Mouse (Mus musculus) T-helper 2 cell (primary cell): ENCODE results near the gene Slc2a9.
"Not testable (repeated sequence)": the region's sequence is repeated elsewhere in the genome, so short reads cannot be mapped to it uniquely, and the experiment has no call there.

Experiments used
- in situ Hi-C: fragments of 300-600 bp; cut with MboI, MseI; formaldehyde crosslinking; loops from one replicate; pipeline ENCODE4 v1.15.1; 2025; ENCODE audit warnings: high pct_unique_total_duplicates

The Slc2a9 gene

DNA sequence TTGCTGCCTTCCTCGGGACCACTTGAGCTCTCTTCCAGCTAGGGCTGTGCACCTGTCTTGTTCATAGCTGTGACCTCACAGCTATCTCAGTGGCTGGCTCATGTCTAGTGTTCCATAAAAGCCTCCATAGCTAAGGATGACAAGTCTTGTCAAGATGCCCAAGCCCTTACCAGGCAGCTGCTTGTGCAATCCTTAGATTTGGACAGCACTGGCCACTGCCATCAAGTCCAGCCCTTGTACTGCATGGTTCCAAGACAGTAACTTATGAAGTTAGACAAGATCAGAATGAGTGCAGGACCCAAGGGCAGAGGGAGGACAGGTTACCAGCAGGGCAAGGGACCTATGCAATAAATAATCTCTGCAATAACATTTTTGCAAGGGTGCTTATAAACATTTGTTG is 1.2 kb upstream of the Slc2a9 start:
- in situ Hi-C loops: no loop called here

DNA sequence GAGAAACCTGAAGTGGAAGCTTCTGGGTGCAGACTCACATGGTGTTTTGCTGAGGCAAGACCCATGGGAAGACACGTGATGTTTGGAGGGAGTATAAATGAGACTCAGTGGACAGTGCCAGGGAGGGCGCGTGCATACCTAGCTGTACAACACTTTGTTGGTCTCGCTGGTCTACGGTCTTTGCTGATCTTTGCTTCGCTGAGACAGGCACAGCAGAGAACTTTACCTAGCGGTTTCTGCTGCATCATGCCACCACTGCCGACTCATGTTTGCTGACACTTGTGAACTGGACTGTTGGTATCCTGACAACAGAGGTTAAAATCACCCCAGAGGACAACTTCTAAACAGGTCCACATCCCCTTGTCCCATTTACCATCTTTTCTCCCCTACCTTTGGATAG is 2.9 kb downstream of the Slc2a9 start:
- in situ Hi-C loops: no loop called here

DNA sequence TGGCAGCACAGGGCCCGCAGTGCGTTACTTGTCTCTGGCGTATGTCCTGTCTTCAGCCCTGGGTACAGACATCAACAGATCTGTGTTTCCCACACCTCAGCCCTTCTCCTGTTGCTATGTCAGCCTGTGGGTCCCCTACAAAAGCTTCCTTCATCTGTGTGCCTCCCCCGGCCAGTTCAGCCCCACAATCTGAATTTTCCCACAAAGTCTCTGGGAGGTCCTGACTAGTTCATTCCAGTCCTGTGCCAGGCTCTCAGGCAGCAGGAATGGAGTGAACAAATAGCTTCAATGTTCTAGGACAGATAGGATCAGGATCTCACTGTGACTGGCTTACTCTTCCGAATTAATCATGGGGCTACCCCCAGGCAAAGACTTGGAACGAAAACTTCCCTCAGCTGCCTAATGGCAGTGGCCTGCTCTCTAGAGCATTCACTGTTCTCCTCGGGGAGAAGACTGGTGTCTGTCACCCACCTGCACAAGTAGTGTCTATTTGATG is 3.6 kb downstream of the Slc2a9 start:
- in situ Hi-C loops: no loop called here

DNA sequence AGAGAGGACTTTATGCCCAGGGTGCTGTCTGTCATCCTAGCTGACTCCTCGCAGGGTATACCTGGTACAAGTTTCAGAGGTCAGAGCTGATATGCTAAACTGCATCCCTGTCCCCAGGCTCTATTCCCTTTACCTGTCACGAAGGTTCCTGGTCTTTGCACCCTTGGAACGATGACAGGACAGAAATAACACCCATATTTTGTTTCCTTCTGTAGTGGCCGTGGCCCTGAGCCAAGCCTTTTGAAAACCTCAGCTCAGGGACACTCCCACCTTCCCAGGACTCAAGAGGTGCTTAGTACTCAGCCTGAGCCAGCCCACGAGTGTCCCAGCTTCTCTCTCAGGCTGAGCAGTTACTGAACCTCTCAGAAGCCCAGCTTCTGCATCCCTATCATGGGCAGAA is 4.5 kb downstream of the Slc2a9 start:
- in situ Hi-C loops: no loop called here

DNA sequence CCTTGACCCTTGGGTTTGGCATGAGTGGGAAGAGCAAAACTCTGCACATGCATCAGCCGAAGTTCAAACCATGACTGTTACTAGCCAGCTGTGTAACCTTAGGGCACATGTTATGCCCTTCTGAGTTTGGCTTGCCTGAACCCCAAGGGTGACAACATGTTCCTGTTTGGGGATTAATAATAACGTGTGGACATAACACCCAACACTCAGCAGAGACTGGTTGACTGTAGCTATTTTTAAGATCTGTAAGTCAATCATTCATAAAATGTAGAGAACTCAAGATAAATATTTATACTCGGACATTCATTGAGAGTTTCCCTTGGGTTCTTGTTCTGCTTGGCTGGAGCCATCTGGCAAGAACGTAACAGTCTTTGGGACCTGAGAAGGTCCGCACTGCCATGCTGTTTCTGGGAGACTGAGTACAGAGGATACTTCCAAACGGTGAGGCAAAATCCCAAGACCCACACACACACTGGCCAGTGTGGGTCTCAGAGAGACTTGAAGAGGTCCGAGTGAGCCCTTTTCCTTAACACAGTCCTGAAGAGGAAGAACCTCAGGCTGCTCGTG is 6.4 kb downstream of the Slc2a9 start:
- in situ Hi-C loops: no loop called here

DNA sequence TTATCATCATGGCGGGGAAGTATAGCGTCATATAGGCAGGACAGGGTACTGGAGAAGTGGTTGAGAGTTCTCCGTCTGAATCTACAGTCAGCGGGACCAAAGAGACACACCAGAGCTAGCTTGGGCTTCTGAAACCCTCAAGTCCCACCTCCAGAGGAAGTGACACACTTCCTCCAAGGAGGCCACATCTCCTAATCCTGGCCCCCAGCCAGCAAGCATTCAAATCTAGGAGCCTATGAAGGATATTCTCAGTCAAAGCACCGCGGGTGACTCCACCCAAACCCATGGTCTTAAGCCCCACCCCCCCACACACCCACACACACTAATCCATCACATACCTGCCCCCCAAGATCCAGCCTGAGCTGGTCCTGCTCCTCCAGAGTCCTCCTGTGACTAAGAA is 9.1 kb downstream of the Slc2a9 start:
- in situ Hi-C loops: no loop called here

DNA sequence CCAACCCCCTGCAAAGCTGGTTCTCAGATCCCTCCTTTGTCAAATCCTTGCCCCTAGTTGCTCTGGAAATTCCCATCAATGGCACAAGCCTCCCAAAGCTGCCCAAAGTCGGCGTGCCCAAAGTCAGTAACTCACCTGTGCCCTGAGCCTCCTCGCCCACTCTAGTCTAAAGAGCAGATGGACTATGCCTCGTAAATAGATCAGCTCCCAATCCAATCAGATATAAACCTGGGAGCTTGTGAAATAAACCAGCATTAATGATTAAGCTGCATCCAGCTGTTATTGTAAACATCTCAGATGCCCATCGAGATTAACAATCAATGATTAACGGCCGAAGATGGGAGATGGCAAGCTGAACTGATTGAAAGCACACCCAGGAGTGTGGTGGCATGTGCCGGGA is 11.2 kb downstream of the Slc2a9 start:
- in situ Hi-C loops: no loop called here

DNA sequence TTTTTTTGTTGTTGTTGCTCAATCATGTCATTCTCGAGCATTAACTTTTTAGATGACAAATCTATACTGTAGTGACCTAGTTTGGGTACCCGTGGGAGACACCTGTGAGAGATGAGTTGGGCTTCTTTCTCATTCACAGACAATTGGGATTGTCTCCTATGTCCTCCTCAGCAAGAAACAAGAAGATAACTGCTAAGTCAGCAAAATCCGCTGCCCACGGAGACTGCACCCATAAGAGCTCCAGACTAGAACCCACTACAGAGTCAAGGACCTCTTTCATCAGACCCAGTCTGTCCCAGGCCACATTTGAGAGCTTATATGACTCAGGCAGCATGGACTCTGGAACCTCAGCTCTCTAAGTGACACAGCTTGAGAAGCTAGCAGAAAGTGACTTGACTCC is 13.2 kb downstream of the Slc2a9 start:
- in situ Hi-C loops: no loop called here

DNA sequence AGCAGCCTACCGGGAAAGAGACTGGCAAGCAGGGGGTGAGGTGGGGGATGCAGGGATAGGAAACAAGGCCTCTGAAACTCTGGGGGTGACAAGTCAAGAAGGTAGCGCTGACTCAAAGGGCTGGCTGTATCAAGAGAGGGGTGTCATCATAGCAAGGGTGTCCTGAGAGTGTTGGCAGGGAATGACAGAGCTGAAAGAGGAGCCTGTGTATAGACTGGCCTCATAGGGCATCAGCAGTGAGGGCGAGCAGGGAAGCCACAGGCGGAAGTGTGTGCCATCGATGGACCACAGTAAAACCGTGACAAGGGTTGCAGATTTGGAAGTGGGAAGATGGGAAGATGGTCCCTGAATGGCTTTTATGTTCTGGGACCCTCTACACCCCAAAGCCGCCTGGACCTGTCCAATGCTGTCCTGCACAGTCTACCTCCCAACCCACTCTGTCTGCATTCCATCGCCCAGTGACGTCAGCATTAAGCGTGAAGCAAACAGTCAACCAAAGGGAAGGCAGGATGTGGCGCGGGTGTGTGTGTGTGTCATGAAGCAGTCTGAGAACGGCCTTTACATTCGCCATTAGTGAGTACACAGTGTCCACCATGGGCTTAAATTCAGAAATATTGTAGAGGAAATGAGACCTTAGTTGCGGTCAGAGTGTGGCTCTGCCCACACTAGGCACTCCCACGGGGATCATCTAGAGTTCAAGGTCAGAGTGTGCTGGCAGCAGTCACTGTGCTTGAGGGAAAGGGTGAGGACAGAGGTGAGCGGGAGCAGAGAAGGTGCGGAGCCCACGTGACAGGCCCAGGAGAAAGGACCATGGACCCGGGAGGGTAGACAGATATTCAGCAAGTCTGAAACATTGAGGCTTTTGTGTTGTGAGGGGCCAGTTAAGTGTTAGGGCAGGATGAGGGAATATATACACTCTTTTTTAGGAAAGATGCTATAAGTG is 14.0 kb downstream of the Slc2a9 start:
- in situ Hi-C loops: no loop called here

DNA sequence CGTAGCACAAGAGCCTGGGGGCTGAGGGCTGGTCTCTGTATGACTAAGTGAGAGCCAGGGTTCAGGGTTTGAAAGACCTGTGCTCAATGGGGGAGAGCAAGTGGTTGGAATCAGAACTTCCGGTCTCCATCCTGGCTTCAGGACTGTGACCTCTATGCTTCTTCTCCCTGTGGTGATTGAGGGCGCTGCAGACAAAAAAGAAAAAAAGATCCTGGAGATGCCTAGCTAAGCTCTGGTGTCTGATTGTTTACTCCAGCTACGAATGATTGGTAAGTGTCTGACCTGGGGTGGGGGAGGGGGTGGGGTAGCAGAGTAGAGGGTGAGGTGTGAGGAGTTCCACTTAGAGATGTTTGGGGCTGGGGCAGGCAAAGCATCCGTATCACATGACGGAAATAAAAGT is 14.9 kb downstream of the Slc2a9 start:
- in situ Hi-C loops: no loop called here

DNA sequence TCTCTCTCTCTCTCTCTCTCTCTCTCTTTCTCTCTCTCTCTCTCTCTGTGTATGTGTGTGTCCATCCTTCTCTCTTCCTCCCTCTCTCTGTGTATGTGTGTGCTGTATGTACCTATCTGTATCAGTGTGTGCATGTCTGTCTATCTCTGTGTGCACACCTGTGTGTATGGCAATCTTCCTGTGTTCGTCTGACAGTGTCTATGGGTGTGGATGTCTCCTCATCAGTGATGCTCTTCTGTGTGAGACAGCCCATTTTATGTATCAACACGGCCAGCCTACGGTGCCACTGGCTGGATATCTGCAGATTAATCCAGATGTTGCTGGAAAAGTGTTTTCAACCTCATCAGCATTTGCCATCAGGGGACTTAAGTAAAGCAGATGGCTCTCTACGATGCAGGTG is 15.7 kb downstream of the Slc2a9 start:
- in situ Hi-C loops: no loop called here

DNA sequence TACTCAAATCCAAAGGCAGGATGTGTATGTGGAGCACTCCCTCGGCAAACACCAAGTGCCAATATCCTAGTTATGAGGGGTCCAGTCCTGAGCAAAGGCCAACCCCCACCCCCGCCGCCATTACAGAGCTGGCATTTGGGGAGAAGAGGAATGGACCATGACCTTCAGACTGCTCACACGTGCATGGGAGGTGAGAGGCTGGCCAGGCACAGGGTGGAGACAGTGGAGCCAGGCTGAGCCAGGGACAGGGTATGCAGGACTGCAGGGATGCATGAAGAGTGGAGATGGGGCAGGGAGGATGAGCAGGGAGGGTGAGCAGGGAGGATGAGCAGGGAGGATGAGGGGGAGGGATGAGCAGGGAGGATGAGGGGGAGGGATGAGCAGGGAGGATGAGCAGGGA is 17.0 kb downstream of the Slc2a9 start:
- in situ Hi-C loops: no loop called here

DNA sequence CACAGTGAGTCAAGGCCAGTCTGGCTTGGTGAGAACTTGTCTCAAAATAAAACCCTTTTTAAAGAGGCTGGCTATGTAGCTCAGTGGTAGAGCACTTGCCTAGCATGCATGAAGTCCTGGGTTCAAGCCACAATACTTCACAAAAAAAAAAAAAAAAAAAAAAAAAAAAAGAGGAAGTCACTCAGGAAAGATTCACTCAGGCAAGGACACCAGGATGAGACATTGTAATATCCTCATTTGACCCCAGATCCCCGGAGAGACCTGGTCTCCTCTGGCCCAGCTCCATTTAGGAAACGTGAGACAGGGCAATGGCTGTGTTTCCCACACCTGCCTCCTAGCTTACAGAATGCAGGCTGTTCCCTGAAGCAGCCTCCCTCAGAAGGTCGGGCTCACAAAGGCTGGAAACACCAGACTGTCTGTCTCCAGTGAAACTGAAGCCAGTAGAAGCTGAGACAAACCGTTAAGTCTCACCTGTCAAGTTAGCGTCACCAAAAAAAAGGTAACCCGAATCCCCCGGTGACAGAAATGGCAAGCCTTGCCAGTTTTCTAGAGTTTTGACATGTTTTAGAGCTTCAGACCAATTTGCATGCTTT is 19.3 kb downstream of the Slc2a9 start:
- in situ Hi-C loops: no loop called here

DNA sequence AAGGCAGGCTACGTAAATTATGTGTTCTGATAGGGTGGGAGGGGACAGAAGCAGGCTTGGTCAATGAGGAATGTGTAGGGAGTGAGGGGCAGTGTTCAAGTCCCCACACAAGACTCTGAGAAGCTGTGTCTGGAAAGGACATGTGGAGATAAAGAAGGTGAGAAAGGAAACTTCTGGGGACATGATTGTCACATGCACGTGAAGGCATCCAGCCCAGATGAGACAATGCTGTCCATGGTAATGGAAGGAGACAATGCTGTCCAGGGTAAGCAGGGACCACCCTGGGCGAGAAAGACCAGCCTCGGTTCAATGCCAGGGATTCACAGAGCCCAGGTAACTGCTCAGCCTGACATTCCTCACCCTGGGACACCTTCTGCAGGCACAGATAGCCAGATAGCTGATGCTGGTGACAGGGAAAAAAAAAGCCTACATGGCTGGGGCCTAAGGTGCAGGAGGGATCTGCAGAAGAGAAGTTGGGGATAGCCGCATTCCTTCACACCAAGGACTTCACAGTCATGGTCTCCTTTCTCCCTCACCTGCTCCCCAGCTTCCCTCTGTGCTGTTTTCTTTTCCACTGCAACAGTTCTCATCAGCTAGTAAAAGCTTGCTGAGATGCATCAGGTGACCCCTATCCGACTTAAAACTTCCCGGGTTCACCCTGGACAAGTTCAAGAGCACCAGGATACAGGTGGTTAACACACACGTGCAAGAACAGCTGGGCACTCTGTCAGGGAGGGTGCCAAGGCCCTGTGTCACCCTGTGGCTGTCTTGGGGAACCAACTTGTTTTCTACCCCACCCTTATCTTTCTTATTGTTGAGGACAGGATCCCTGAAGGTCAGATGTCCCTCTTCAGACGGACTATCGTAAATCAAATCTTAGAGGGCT is 21.9 kb downstream of the Slc2a9 start:
- in situ Hi-C loops: no loop called here

DNA sequence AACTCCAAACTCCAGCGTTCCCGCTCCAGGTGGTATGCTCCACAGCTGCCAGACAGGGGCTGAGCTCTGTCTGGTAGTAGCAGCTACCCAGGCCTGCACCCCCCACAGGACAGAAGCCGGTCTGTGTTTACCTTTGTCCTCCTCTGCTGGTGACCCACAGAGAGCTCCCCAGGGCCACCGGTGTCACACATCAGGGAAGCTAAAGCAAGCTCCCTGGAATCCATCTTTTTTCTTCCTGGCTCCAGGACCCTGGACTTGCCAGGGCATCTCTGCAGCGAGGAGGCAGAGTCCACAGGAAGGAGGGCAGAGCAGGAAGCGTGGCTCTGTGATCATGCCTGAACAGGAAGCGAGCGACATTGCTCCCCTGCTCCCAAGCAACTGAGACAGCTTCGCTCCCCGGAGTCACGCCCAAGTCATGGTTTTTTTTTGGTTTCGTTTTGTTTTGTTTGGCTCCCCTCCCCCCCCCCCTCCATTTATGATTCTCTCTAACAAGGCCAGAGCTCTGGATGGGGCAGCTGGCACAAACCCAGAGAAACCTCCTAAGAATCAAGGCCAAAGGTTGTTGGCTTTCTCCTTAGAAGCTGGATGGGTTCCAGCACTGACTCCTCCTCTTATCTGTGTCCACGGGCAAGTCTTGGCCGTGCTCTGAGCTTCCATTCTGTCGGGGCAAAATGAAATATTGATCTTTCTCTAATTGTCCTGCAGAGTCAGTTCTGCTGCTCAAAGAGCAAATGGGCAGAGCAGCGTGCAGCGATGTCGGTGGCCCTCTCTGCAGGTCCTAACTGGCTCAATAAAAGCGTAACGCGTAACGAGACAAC is 22.8 kb downstream of the Slc2a9 start:
- in situ Hi-C loops: no loop called here

DNA sequence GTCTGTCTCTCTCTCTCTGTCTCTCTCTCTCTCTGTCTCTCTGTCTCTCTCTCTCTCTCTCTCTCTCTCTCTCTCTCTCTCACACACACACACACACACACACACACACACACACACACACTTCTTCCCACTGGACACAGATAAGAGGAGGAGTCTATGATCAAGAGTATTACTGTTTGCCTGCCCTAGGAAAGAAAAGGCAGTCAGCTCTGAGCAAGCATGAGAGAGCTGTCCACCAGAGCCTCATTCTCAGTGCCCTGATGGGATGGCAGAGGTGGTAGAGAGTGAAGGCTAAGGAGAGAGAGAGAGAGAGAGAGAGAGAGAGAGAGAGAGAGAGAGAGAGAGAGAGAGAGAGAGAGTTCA is 23.4 kb downstream of the Slc2a9 start:
- in situ Hi-C loops: not testable (repeated sequence)

DNA sequence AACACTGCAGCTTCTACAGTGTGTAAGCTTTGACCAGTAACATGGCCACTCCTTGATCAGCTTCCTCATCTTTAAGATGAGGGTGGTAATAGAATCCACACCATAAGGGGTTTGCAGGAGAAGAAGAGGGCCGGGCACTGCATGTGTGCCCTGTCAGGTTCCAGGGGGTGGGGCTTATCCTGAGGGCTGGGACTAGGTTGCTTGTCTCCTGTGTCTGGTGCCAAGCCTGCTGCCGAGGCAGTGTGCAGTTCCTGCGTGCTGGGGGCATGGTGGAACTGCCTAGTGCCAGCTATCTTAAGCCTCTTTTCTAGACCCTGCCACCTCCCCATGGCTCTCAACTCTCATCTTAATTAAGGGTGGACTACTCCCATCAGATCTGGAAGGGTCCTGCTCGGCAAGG is 23.9 kb downstream of the Slc2a9 start:
- in situ Hi-C loops: no loop called here

DNA sequence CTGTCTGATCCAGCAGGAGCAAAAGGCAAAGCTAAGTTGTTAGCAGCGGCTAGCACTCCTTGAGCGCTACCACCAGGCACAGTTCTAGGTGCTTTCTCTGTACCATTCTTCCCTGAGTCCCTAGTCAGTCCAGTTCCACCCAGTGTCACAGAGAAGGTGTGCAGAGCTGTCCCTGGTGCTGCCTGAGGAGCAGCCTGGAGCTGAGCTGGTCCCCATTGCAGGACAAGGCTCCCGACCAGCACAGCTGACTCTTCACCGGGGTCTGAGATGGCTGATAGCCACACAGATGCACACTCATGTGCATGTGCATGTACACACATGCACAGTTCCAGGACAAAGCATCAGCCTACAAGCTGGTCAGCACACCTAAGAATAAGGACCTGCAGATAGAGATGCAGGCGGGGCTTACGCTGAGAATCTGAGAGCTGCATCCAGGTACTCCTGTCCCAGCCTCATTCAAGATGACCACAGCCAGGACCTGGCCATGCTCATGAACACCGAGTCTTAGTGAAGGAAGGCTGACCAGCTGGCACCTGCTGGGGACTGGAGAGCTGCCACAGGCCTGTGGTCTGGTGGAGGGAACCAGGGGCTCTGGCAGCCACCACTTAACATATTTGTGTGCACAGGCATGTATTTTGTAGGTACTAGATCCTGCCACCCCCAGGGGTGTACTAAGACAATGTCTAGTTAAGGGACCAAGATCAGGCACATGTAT is 25.1 kb downstream of the Slc2a9 start:
- in situ Hi-C loops: no loop called here

DNA sequence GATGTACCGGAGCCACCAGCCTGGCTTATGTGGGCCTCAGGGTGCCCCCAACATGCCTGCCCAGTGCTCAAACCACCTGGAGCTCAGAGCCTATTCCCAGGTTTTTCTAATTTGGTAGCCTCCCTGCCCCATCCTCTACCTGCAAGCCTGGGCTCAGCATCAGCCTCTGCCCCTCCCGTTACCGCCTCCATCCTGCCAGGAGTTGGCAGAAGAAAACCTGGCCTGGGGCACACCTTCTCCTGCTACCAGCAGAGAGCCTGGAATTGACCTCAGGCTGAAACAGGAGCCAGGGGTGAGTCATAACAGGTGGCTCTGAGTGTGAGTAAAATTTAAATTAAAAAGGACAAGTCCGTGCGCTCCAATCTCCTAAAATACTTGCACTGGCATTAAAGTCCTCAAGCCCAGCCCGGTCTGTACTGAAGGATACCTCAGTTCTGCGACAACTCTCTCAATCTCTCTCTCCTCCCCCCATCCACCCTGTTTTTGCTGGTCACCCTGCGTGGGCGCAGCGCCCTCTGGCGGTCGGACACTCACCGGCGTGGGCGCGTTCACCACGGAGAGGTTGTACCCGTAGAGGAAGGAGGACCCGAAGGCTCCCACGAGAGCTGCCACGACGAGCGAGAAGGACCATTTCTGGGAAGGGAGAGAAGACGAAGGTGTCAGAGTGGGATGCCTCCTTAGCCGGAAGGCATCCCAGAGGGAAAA is 25.9 kb downstream of the Slc2a9 start:
- in situ Hi-C loops: no loop called here

DNA sequence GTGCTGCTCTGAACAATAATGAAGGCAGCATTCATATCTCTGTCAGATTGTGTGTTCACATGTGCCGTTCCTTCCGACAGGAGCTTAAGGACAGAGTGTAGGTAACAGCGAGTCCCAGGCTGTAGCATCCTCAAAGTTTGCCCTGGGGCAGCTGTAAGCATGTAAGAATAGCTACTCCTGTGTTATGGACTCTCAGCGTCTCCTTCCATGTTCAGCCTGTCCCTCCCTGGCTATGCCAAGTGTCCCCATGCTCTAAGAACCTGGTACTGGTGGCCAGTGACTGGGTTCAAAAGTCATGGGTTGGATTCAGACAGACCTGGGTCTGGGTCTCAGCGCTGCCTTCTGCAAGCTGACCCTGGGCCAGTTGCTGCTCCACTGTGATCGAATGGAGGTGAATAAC is 32.1 kb downstream of the Slc2a9 start:
- in situ Hi-C loops: no loop called here
